Mouse (Mus musculus): ENCODE measurements around the gene Rps6kc1.

Rps6kc1 gene

DNA sequence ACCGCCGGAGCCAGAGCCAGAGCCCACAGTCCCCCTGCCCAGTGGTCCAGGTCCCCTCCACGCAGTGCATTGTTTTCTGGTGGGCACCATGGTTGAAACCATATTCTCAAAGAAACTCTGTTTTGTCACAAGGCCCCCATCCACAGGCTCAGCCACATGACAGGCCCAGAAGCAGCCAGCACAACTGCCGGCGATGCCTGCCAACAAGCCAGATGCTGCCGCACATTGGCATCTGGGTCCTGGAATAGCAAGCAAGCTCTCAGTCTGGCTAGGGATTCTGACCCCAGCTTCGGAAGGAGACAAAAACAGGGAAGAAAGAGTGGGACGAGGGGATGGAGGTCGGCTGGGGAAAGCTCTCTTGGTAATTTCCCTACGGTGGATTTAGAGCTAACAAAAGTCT, 147.8 kb downstream of the Rps6kc1 start:
- no peak for DNase-seq (ENCODE audit: low spot score)

- peak; percentile 49 for DNase-seq (ENCODE audit: low spot score)
Measured at GRCm38 (mm10) chr1:190761786-190762185, 149.8 kb downstream of the Rps6kc1 start.

DNA sequence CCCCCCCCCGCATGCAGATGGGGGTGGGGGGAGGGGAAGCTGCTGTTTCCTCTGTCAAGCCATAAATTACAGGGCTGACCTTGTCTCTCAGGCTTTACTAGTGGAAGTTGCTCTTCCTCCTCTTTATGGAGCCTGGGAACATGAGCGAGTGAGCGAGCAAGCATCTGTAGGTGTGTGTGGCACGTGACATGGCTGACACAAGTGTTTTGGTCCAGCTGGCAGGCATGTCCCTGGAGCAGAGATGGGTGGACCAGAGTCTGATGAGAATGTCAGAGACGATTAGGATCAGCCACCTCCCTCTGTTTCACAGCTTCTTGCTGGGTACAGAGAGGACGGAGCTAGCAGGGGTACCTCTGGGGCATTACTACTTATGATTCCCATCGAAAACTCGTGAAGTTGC, 153.7 kb downstream of the Rps6kc1 start:
- no peak for DNase-seq (ENCODE audit: low spot score)

DNA sequence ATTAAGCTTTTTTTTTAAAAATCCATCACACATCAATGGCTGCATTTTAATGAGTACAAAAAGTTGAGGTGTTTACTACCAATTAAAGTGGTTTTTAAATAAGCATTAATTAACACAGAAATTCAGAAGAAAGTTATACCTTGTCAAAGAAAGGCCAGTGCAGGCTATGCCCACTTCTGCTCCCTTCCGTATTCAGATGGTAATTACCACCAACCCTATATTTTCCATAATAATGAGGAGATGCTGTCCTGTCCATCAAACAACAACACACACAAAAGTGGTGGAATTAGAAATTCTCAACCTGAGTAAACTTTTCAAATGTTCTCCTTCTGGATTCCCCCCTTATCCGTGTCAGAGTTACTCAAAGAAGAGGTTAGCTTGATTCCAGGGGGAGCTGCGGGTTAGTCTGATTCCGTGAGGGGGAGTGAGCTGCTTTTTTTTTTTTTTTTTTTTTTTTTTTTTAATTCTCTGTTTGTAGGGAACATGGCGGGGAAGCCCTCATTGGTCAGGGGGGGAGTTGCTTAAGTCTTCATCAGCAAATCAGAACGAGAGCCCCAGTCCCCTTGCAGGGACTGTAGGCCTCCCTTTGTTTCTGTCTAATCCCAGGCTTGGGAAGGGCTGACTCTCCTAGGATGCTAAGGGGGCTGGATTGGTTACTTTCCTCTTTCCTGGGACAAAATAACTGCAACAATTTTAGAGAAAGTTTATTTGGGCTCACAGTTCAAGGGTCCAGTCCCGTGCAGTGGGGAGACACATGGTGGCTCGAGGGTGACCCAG, 159.6 kb downstream of the Rps6kc1 start:
- peak; percentile 44 for DNase-seq (ENCODE audit: low spot score)

- DNase-seq (ENCODE audit: low spot score): no peak
Measured at GRCm38 (mm10) chr1:190748937-190749336, 162.6 kb downstream of the Rps6kc1 start.

GRCm38 (mm10) chr1:190741421-190741820, 170.1 kb downstream of the Rps6kc1 start:
- DNase-seq (ENCODE audit: low spot score): no peak

DNA sequence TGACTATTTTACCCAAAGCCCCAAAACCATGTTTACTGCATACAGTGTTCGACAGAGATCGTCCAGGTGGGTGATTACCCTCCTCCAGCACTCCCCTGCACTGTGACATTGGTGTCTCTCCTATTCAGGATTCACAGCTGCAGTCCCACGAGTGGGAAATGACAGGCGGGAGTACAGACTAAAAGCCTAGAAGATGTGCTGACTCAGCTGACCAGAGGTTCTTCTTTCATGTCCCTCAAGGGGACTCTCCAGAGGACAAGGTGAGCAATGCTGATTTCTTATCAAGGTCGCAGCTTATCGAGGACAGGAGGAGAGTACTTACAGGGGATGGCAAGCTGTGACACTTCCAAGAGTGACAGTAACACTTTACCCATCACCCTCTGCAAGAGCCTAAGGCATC, 178.8 kb downstream of the Rps6kc1 start:
- DNase-seq (ENCODE audit: low spot score): no peak

DNA sequence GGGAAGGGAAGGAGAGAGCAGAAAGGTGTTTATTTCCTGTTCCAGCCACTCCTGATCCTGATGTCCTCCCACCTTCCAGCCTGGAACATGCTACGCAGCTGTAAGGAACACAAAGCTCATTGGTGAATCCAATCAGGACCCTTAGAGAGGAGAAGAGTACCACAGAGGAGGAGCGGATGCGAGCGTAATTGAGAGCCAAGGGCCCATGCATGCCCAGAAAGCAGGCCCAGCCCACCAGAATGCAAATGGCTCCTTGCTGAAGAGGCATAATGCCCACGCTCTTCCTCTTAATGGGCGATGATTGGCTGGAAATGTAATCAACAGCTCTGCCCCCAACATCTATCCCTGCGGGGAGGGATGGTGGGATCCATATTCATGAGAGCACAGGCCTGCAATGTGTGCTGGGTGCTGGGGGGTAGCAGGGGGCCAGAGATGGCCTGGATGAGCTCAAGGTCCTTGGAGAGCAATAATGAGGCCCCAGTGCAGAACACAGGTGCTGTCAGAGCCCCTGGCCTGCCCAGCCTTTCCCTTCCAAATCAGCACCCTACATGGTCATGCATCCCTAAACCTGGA, 182.0 kb downstream of the Rps6kc1 start:
- no peak for DNase-seq (ENCODE audit: low spot score)

DNA sequence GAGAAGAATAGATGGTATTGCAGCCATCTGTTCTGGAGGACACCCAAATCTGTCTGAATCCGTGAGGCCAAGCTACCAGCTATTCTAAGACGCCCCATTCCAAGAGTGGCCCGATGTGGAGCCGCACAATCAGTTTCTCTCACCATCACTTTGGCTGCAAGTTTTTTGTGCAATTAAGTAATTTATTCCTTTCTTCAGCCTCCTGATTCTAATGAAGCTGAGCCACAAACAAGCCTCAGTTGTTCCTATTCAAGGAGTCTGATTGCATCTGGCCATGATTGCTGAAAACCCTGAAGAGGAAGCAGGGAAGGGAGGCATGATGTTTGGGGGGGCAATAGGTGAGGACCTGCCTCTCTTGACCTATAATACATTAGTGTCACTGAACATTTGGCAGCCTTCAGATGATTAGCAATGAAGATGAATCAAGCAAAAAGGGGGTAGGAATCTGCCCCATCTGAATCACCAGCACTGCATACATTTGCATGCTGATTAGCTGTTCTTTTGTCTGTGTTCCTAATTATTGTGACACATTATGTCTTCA, 183.4 kb downstream of the Rps6kc1 start:
- peak; percentile 7 for DNase-seq (ENCODE audit: low spot score)

DNA sequence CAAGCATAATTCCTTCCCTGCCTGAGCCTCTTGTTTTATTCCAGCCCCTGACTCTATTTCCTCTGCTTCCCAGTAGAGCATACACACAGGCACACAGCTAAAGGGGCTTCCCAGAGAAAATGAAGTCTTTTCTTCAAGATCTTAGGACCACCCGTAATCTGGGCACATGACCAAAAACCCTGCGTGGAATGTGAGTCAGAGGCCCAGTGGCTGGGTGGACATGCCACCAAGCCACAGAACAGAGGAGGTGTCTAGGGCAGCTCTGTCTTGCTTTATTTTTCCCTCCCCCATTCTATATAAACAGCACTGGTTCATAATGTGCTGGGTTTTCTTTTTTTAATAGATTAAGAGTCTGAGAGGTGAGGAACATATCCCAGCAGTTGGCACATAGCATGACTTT, 184.2 kb downstream of the Rps6kc1 start:
- DNase-seq (ENCODE audit: low spot score): no peak

- DNase-seq (ENCODE audit: low spot score): no peak
Measured at GRCm38 (mm10) chr1:190724591-190725380, 186.8 kb downstream of the Rps6kc1 start.

DNA sequence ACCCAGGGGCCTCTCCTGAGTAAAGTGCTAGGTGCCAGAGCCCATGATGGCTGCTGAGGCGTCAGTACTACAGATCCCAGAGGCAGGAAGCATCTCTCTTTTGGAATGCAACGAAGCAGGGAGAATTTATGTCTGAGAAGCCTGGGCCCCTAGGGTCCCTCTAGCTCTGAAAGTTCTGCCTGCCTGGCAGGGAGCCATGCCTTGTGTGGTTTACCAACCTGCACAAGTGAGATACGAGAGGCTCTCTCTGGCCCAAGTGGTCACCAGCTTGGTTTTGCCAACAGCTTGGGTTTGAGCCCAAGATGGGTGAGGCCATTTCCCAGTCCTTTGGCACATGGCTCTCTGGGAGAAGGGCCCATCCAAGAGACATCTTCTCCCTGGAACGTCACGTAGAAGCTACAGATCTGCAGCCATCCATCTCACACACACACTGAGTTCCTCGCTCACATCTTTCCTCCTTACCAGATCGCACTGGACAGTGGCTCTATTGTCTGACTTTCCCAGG, 187.6 kb downstream of the Rps6kc1 start:
- no peak for DNase-seq (ENCODE audit: low spot score)

DNA sequence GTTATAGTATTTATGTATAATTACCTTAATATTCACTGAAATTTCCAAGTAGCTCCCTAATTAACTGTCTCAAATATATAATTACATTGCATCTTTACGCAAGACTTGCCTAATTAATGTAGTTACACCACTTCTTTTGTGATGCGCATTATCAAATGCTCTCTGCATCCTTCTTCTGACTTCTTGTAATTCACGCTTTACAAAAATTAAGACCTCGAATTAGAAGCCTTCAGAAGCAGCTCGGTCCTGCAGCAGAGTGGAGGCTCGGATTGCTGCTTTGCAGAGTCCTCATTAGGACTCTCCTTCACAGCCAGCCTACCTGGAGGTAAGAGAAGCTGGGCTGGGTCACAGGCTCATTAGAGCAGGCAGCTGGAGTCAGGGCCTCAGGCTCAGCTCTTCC, 197.7 kb downstream of the Rps6kc1 start:
- DNase-seq (ENCODE audit: low spot score): no peak

- DNase-seq (ENCODE audit: low spot score): peak; percentile 23
Measured at GRCm38 (mm10) chr1:190697576-190697975, 214.0 kb downstream of the Rps6kc1 start.

GRCm38 (mm10) chr1:190695589-190695988, 216.0 kb downstream of the Rps6kc1 start:
- DNase-seq (ENCODE audit: low spot score): peak; percentile 81

DNA sequence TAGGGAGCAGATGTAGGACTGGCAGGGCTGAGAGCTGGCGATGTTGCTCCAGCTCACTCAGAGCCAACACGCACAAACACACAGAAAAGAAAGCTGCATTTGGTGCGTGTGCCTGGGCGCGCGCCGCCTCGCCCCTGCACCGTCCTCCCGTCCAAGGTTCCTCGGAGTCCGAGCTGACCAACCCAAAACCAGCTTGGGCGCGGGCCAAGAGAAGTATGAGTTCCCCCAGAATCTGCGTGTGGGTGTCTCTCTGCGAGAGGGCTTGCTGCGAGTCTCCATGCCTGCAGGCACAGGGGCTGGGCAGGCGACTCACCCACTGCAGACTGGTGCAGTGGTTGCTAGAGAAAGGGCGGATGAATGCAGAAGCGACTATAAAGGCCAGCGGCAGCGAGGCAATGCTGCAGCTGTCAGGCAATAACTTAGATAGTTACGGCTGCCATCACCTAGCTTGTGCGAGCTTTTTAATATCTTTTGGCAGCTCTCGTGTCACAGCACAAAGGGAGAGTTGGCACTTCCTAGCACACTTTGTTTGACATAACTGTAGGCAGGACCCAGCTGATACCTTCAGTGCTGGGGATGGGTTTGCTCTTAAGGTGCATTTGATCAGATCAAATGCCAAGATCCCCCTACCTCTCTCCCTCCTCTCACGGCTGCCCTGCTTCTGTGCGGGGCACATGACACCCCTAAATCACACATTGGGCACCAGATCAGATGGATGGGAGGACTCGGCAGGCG, 220.9 kb downstream of the Rps6kc1 start:
- no peak for DNase-seq (ENCODE audit: low spot score)

DNA sequence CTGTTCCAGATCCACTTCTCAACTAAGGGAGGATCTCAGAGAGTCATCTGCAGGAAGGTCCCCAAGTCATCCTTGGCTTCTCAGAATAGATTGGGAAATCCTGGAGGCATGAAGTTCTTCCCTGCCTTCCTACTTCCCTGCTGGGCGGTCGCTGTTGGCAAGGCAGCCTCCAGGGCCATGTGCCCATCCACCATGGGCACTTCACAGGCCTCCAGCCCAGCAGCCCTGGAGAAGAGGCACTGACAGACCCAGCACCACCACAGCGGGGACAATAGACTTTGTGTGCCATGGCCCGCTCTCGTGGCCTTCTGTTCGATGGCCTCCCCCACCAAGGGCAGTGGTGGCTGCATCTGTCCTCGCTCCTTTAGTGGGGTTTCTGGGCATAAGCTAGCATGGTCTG, 228.5 kb downstream of the Rps6kc1 start:
- DNase-seq (ENCODE audit: low spot score): no peak

GRCm38 (mm10) chr1:190682021-190682926, 229.3 kb downstream of the Rps6kc1 start:
- no peak for DNase-seq (ENCODE audit: low spot score)

DNA sequence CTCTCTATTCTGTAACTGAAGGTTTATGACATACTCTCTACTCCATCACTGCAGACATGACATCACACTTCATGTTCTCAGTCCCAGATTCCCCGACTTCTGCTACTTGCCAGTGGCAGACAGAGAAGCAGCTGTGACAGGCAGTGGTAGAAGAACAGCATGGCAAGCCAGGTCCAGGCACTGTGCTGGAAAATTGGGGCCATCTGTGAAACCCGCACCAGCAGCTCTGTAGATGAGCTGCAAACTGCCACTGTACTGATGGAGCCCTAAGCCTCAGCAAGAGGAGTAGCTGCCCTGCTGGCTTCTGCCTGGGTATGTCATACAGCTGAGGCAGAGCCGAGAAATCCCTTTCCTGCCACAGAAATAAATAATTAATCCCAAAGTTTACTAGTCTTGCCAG, 236.1 kb downstream of the Rps6kc1 start:
- DNase-seq (ENCODE audit: low spot score): no peak

DNA sequence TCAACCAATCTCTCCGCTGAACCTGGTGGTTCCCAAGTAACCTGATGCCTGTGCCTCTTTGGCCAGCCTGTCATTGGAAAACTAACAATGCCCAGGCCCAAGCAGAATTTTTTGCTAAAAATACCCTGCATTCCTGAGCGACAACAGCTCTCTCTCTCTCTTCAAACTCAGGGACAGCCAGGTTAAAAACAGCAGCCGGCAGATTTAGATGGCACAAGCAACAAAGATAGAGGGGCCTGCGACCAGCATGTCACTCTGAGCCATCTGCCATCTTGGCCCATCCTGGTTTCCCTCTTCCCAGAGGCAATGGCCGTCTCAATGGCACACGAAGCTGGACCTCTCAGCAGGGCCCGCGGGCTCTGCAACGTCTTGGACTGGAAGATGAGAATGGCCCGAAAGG, 242.5 kb downstream of the Rps6kc1 start:
- peak; percentile 41 for DNase-seq (ENCODE audit: low spot score)

DNA sequence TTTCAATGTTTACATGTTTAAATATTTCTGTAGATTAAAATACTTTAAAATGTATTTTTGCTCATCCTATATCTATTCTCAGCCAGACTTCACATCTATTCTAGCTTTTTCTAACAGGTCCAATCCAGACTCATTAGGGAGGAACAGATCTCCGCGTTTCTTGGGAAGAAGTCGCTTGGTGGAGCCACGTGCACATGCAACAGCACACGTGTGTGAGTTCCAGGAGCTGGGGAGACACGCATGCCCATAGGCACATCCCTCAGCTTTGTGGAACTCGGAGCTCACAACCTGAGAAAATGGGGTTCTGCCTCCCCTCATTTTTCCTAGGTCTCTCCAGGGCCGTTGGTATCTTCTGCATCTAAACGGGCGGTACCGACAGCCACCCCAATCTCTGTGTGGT, 243.7 kb downstream of the Rps6kc1 start:
- no peak for DNase-seq (ENCODE audit: low spot score)
